9 mouse cellular contexts compared by ENCODE assay signal in genomic region chr2:143914221-143914620, GRCm38 (mm10). TPM values are rescaled to one million over a fixed set of nuclear protein-coding genes. Genes with fewer than 3 reads are reported as not detected.
DNase-seq lines count a peak whose midpoint lies in the region; ATAC-seq and TF ChIP-seq lines count a peak whose summit lies in the region.
"Had no signal": no experiment of that assay in that cellular context is flagged by ENCODE, and none has a peak within 500 bp of the region (broad histone marks: within the 10 kb centered on the region; RNA-seq: fewer than 3 reads in every experiment).

No protein-coding gene starts in this region.

- no peak for ATAC-seq in embryonic facial prominence, embryonic 12.5 days (ENCODE audit: insufficient number of reproducible peaks, insufficient read depth, low FRiP score, low TSS enrichment)
- ATAC-seq in intestine, embryonic 16.5 days = no peak
- ATAC-seq in neural tube, embryonic 12.5 days (ENCODE audit: low FRiP score, low read depth) = no peak

- peak overlapping the region; percentile 96 for H3K27ac ChIP-seq in left cerebral cortex, adult 2 months
- H3K27ac ChIP-seq in embryonic facial prominence, embryonic 12.5 days = peak overlapping the region; percentile 98
- H3K27ac ChIP-seq in intestine, embryonic 16.5 days (ENCODE audit: low read length) = peak overlapping the region; percentile 100
- no peak overlapping the region for H3K27ac ChIP-seq in neural tube, embryonic 12.5 days

- no peak for DNase-seq in left cerebral cortex, adult 2 months (ENCODE audit: extremely low spot score in 1 of 2, low spot score in 2 of 2)
- no peak for DNase-seq in left cerebral cortex, adult 8-10 months (ENCODE audit: low spot score in 2 of 2)
- no peak for DNase-seq in spleen, postnatal 4 days (ENCODE audit: low spot score in 2 of 2)
- no peak for DNase-seq in adrenal gland, adult 8-10 months
- DNase-seq in urinary bladder, adult 2 months (ENCODE audit: low spot score) = no peak

- peak overlapping the region; percentile 57 for H3K4me2 ChIP-seq in embryonic facial prominence, embryonic 12.5 days (replicated peaks)
- H3K4me2 ChIP-seq in intestine, embryonic 16.5 days (ENCODE audit: low read depth, low read length) = peak overlapping the region; percentile 65
- H3K4me2 ChIP-seq in neural tube, embryonic 12.5 days (replicated peaks) = peak overlapping the region; percentile 74

- H3K36me3 ChIP-seq in embryonic facial prominence, embryonic 12.5 days = no peaks in the 10 kb centered on the region
- H3K36me3 ChIP-seq in intestine, embryonic 16.5 days (ENCODE audit: control insufficient read depth, insufficient read depth, low read length) = no peaks in the 10 kb centered on the region
- no peaks in the 10 kb centered on the region for H3K36me3 ChIP-seq in neural tube, embryonic 12.5 days

- H3K27me3 ChIP-seq in embryonic facial prominence, embryonic 12.5 days = no peaks in the 10 kb centered on the region
- no peaks in the 10 kb centered on the region for H3K27me3 ChIP-seq in intestine, embryonic 16.5 days (replicated peaks; ENCODE audit: control insufficient read depth, insufficient read depth, low read length)
- no peaks in the 10 kb centered on the region for H3K27me3 ChIP-seq in neural tube, embryonic 12.5 days (replicated peaks)

- H3K4me3 ChIP-seq in left cerebral cortex, adult 2 months = peak overlapping the region; percentile 80
- peak overlapping the region; percentile 81 for H3K4me3 ChIP-seq in embryonic facial prominence, embryonic 12.5 days
- H3K4me3 ChIP-seq in intestine, embryonic 16.5 days (ENCODE audit: low read length) = peak overlapping the region; percentile 87
- H3K4me3 ChIP-seq in neural tube, embryonic 12.5 days = peak overlapping the region; percentile 74

- no peak for TF ChIP-seq CTCF in left cerebral cortex, adult 2 months (IDR thresholded peaks at IDR 0.05)

- no peaks in the 10 kb centered on the region for H3K9me3 ChIP-seq in embryonic facial prominence, embryonic 12.5 days
- no peaks in the 10 kb centered on the region for H3K9me3 ChIP-seq in intestine, embryonic 16.5 days (ENCODE audit: control insufficient read depth, low read length)
- no peaks in the 10 kb centered on the region for H3K9me3 ChIP-seq in neural tube, embryonic 12.5 days

- peaks cover 9% of the 10 kb centered on the region for H3K4me1 ChIP-seq in embryonic facial prominence, embryonic 12.5 days
- H3K4me1 ChIP-seq in intestine, embryonic 16.5 days (ENCODE audit: control insufficient read depth, insufficient read depth, low read length) = peaks cover 10% of the 10 kb centered on the region
- H3K4me1 ChIP-seq in neural tube, embryonic 12.5 days = peaks cover 15% of the 10 kb centered on the region

- WGBS in embryonic facial prominence, embryonic 12.5 days = 3% methylated on average over 10 of the region's 10 CpGs
- WGBS in intestine, embryonic 16.5 days = 6% methylated on average over 10 of the region's 10 CpGs
- WGBS in neural tube, embryonic 12.5 days = 7% methylated on average over 10 of the region's 10 CpGs

- H3K9ac ChIP-seq in embryonic facial prominence, embryonic 12.5 days = peak overlapping the region; percentile 83
- peak overlapping the region; percentile 92 for H3K9ac ChIP-seq in intestine, embryonic 16.5 days (ENCODE audit: low read depth, low read length)
- H3K9ac ChIP-seq in neural tube, embryonic 12.5 days = peak overlapping the region; percentile 93

- intact Hi-C loops in left cerebral cortex, adult 2 months (cut with DNase I) = loop anchor here (2.0 kb wide), 1 partner anchor 47 kb away; no protein-coding TSS in a partner anchor

RNA-seq across cellular contexts. Expression of gene Dstn, which starts 0.9 kb away (rescaled TPM):
- total RNA-seq in left cerebral cortex, adult 2 months (2021) = 100 to 1,000 TPM; 154 to 157 TPM
- total RNA-seq in left cerebral cortex, adult 8-10 months (2022) = 100 to 1,000 TPM; 158 to 180 (median 166) TPM
- 327 and 332 TPM in 2 replicates for polyA plus RNA-seq in embryonic facial prominence, embryonic 12.5 days (2016; fragmentation: Nextera tagmentation; extraction: Ambion mirVana)
- 822 and 823 TPM in 2 replicates for polyA plus RNA-seq in intestine, embryonic 16.5 days (2015; fragmentation: Nextera tagmentation; extraction: Ambion mirVana)
- 369 and 391 TPM in 2 replicates for polyA plus RNA-seq in neural tube, embryonic 12.5 days (2016; fragmentation: Nextera tagmentation; extraction: Ambion mirVana)
- 100 to 1,000 TPM; 210 to 277 (median 238) TPM for total RNA-seq in adrenal gland, adult 8-10 months (2022)
- 1,245 and 1,572 TPM in 2 replicates for polyA plus RNA-seq in urinary bladder, adult 2 months (2012; rRNA removed)

RNA-seq across cellular contexts. Expression of gene Bfsp1, which starts 51.2 kb away (rescaled TPM):
- 1 to 10 TPM in 1 of 2 experiments, under 1 TPM in 1; 0.88 to 1.1 TPM for total RNA-seq in left cerebral cortex, adult 2 months (2021)
- 1 to 10 TPM in 3 of 4 experiments, under 1 TPM in 1; 0.97 to 1.5 (median 1.3) TPM for total RNA-seq in left cerebral cortex, adult 8-10 months (2022)
- 2.1 and 2.5 TPM in 2 replicates for polyA plus RNA-seq in embryonic facial prominence, embryonic 12.5 days (2016; fragmentation: Nextera tagmentation; extraction: Ambion mirVana)
- polyA plus RNA-seq in intestine, embryonic 16.5 days (2015; fragmentation: Nextera tagmentation; extraction: Ambion mirVana) = 5.2 and 5.4 TPM in 2 replicates
- polyA plus RNA-seq in neural tube, embryonic 12.5 days (2016; fragmentation: Nextera tagmentation; extraction: Ambion mirVana) = 1.3 and 1.4 TPM in 2 replicates
- total RNA-seq in adrenal gland, adult 8-10 months (2022) = 1 to 10 TPM in 3 of 4 experiments, under 1 TPM in 1; 0.49 to 1.4 (median 1.1) TPM
- polyA plus RNA-seq in urinary bladder, adult 2 months (2012; rRNA removed) = 2.0 and 2.1 TPM in 2 replicates
- total RNA-seq: common myeloid progenitor, adult 5-6 weeks had no signal
